Mouse (Mus musculus) cerebellum, adult 9-10 months (tissue): ENCODE measurements around the gene C1qtnf9.

Experiments
- DNase-seq: peaks from one replicate; pipeline ENCODE4 v3.0.0; 2022

The C1qtnf9 gene

DNA sequence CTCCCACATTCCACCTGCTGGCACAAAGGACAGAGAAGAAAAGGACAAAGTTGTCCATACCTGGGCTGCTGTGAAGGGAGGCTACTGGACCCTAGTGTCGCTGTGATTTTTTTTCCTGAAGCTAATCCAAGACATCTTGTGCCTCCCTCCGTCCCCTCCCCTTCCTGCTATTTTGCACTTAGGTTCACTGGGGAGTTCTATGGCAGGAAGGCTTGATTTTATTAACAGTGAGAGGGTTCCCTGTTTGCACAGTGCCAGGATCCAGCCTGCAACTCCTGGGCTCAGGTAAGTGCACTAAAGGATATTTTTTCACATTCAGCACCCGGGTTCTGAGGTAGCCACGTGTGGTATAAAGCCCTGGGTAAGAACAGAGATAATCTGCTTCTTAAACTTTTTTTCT is at the start of gene C1qtnf9:
TSS of gene C1qtnf9 (plus strand) at position 251 of the 400 bp plus-strand sequence.
- DNase-seq: no peak

DNA sequence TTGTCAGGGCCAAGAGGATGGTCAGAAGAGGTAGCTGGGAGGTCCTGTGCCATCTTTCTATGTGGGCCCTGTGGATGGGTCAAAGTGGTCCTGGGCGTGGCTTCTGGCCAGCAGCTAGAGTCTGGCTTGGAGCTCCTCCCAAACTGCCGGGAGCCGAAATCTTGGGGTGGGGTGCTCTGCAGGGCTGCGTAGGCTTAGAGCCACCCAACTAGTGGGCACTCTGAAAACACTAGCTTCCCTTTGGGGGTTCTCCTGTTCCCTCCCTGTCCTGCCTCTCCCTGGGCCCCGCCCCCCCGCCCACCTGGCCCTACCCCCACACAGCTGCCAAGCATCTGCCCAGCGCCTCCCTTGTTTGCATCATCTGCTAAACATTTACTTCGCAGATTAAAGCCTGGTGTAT is 46.6 kb upstream of the C1qtnf9 start:
- no peak for DNase-seq

DNA sequence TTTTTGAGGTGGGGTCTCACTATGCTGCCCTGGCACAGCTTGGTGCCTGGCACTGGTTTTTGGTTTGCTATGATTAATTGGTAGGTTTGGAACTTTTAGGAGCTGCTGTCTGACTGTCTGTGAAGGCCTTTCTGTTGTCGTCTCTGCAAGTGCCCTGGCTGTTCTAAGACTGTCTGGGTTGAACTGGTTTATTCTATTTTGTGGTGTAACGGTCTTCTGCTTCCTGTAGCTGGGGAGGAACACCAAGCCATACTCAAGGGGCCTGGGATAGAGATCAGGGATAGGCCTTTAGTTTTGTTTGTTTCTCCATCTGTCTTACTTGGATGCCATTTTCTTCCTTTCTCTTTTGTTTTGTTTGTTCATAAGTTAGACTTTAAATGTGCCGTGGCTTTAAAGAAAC is 46.0 kb upstream of the C1qtnf9 start:
- DNase-seq: no peak

DNA sequence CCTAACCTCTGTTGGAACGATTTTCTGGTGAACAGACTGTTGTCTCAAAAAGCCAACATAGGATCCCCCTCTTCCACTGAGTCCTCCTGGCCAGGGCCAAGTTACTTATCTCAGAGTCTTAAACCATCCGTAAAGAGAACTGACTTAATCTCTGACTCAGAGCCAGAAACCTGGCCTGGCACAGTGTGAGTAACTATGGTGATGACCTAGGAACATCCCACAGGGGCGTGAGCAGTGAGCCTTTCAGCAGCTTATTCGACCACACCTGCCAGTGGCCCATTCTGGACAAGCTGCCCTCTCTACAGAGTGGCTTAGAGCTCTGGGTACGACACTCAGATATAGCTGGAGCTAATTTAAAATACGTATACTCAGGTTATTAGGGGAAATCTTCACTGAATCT is 41.8 kb upstream of the C1qtnf9 start:
- DNase-seq: no peak

DNA sequence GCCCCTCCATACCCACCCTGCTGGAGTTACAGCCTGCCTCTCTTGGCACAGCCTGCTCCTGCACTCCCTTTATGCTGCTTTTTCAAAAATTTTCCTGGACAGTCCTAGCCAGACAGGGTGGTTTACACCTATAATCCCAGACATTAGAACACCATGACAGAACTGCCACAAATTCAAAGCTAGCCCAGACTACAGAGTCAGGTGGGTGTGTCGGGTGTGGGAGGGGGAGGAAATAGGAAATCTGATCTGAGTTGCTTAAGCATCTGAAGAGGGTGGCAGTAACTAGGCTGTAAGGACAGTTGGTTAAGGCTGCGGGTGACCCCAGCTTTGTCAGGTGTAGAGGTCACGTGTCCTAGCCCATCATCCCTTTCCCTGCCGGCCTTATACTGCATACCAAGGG is 40.8 kb upstream of the C1qtnf9 start:
- DNase-seq: no peak

DNA sequence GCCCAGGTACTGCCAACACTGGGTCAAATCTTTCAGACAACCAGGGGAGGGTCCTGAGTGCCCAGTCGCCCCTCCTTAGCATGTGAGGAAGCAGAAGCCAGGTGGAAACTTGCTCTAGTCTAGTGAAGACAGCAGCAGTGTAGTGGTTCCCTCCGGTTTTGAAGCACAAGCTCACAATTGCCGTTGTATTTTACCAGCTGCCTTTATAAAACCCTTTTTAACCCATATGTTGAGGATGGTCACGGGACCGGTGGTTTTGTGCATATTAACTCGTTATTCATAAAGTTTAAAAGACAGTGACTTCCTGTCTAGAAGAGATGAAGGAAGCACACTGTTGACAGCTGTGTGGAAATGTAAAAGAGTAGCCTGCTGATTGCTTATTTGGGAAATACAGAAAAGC is 35.9 kb upstream of the C1qtnf9 start:
- DNase-seq: no peak

DNA sequence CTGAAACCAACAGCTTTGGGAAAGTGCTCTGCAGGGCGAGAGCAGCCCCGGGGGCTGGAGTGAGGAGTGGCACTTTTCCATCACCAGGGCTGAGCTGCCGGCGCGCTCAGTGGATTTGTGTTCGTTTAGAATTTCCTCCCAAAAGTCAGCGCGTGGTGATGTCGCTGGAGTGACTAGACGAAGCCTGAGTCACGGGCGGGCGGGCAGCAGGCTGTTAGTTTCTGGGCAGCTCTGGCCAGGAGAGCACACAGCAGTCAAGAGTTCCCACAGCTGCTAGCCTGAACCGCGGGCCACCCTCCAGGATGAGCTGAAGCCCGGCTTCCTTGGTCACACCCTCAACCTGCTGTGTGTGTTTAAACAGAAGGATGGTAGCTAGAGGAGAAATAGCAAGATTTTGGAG is 35.1 kb upstream of the C1qtnf9 start:
- DNase-seq: no peak

DNA sequence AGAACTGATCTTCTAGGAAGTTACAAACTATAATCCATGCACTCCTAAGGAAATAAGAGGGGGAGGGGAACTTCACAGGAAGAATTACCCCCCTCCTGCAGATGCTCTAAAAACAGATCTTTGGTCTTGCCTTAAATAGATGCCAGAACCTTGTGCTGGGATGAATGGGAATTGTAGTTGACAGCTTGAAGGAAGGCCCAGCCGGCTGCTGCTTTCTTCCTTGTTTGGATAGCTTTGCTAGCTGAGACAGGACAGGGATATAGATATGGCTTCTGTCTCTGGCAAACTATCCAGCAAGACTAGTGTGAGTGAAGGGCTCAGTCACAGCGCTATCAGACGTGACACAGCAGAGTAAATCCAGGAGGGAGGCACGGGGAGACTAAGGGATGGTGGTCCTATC is 34.2 kb upstream of the C1qtnf9 start:
- no peak for DNase-seq

DNA sequence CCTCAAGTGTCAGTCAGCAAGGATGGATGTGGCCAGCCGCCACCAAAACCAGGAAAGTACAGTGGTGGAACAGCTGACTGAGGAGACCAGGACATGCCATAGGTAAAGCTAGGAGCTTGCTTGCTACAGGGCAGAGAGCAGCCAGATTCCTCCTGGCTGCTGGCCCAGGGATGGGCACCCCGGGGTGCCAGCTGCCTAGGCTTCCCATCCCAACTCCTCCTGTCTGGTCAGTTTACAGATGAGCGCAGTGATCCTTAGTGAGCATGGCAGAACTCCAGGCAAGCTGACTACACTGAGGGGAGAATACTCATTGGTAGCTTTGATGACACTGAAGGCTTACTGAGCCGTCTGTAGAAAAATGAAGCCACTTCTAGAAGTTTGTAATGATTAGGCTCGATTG is 32.7 kb upstream of the C1qtnf9 start:
- DNase-seq: no peak

DNA sequence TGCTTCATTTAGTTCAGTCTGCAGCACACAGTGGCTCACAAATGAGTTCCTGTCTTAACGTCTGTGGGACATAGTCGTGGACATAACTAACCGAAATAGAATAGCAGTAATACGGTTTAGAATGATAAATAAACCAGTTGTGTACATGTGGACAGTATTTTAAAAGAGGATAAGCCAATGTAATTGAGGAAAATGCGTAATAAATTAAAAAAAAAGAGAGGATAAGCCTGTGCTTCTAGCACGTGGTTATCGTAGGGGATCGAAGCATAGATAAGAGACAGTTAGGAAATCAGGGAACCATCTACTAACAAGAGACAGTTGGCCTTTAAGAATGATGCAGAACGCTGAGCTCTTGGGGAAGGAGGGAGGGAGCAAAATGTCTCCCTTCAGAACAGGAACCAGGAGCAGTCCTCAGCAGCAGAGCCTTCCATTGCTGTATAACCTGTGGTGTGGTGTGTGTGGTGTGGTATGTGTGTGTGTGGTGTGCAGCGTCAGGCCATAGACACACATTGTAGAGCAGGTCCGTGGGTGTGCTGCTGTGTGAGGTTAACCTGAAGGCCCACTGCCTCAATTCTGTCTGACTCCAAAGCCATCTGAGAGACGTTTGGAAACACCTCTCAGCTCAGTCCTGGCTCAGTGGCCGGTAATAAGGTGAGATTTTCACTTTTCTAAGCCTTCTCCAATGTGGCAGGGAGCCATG is 31.9 kb upstream of the C1qtnf9 start:
- DNase-seq: no peak

DNA sequence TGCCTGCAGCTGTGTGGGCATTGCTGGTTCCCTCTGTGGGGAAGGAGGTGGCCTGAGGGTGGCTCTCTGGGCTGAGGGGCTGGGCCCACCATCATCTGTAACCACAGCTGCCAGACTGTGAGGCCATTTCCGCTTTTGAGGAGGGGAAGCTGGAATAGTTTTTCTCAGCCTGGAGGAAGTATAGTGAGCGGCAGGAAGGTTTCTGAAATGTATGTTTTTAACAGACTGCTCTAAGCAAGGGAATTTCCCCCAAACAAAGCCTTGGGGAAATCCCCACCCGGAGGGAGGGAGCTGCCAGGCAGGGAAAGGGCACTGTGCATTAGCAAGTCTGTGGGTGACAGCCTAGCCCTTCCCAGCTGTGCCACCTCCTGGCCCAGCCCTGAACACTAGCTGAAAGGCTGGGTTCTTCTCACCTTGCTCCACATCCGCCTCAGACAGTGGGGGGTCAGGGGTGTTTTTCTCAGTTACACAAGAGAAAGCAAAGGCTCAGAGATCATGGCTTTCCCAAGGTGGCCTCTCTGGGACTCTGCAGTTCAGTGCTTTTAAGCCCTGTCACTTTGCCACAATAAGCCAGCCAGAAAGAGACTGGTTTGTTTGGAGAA is 31.2 kb upstream of the C1qtnf9 start:
- DNase-seq: no peak

DNA sequence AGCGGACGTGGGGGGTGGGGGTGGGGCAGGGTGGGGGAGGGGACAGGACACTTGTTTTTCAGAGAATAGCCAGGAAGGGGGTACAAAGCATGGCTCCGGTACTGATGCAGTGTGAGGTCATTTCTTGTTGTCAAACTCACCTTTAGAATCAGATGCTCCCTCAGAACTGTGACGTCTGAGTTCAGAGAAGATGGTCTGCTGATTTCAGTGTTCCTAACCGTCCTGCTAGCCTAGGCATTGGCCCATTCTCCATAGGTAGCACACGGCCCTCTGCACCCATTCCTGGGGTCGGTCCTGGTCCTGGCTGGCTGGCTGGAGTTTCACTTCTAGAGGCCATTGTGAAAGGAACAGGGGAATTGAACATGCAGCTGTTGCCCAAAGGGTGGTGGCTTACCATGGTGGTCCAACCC is 30.7 kb upstream of the C1qtnf9 start:
- DNase-seq: no peak

DNA sequence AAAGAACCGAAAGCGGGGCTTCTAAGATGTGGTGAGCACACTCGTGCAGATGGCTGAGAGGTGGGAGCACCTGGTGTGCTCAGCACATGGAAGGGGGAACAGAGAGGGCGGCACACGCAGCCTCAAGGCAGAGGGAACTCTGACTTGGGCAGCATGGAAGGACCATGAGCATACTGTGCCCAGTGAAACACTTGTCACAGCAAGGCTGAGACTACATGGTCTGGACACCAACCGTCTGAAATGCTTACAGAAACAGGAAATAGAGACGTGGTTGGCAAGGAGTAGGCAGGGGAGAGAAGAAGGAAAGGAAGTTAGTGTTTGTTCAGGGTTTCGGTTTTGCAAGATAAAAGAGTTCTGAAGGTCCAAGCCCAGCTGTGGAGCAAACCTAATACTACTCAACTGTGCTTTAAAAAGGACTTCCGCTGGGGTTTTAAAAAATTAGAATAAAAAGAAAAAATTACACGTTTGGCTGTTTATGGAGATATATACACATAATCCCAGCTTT is 29.4 kb upstream of the C1qtnf9 start:
- DNase-seq: no peak

DNA sequence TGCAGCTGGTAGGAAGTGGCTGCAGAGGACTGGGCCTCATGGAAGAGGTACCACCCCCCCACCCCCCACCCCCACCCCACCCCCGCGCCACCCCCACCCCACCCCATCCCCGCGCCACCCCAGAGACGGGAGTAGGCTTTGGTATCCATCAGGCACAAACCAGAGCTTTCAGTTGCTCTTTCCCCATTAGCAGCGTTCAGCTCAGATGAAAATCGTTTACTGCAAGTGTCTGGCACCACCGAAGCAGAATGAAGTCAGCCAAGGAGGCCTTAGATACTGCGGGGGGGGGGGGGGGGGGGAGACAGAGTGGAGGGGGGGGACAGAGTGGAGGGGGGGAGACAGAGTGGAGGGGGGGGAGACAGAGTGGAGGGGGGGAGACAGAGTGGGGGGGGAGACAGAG is 28.8 kb upstream of the C1qtnf9 start:
- no peak for DNase-seq

DNA sequence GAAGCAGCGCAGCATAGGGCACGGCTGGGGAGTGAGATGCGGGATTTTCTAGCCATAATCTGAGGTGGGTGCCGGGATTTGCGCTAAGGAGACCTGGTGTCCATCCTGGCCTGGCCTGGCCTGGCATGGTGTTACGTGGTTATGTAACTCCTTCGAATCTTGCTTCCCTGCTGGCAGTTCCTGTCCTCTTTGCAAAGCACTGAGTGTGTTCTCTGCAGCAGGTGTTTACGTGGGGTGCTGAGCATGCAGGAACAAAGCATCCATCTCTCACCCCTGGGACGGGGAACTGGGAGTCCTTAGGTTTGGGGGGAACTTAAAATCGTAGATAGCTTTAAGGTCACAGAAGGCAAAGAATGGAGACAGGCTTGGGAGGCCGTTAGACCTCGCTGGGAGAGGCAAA is 28.3 kb upstream of the C1qtnf9 start:
- DNase-seq: peak; percentile 55

DNA sequence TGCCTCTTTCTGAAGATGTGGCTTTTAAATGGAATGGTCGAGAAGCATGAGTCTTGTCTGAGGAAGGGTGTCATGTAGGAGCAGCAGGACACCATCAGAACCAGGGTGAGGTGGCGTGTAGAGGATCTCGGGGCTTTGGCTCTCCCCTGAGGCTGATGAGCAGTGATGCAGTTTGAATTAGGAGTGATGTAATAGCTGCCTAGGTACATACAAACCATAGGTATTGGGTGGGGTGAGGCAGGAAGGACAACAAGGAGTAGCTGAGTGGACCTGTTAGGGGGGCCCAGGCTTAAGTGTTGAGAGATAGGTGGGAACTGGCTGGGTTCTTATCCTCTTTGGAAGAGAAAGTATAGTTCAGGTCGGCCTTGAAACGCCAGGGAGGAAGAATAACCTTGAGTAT is 27.4 kb upstream of the C1qtnf9 start:
- no peak for DNase-seq

DNA sequence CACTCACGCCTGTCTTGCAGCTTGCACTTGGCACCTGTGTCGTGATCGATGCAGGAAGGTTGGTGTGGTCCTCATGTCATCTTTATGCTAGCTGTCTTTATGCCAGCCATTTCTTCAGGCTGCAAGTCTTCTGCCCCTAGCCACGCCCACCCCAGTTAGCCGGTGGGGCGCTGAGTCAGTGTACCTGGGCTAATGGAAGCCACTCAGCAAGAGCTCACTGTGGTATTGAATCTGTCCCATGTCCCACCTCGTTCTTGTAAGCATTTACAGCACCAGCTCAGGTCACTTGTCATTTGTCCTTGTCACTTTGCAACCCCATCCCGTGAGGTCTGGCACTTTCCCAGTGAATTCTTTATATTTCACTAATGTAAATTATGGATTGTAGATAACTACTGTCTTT is 26.9 kb upstream of the C1qtnf9 start:
- no peak for DNase-seq

DNA sequence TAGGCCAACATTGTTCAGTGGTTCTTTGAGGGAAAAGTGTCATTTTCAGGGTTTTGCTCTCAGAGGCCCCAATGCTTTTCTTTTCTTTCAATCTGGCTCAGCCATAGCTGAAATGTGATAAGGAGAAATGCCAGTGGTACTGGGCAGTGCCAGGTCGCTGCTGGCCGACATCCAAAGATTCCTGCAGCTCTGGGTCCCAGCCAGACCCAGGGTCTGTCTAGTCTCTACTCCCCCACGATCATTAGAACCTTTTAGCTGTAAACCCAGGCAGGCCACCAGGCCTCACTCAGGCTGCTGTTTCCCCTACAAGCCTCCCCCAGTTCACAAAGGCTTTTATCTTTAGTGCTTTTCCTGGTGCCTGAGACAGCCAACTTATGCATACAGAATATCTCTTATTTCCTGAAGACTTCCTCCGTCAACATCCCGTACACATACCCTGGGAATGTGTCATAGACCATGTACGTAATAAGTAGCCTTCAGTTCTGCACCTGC is 26.4 kb upstream of the C1qtnf9 start:
- DNase-seq: peak; percentile 82

DNA sequence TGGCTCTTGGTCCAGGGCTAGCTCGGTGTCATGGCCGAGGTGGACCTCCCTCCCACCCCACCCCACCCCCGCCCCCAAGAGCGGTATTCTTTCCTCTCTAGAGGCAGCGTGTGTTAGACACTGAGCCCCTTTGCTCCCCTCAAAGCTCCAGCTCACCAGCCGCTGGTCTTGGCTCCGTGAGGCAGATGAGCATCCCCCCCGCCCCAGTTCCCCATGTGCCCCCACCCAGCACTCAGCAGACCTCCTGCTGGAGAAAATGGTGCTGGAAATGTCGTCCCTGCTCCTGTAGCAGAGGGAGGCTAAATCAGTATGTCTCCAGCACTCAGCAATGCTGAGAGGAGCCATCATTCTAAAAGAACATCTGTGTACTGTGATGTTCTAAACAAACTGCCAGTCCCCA is 24.3 kb upstream of the C1qtnf9 start:
- DNase-seq: no peak

DNA sequence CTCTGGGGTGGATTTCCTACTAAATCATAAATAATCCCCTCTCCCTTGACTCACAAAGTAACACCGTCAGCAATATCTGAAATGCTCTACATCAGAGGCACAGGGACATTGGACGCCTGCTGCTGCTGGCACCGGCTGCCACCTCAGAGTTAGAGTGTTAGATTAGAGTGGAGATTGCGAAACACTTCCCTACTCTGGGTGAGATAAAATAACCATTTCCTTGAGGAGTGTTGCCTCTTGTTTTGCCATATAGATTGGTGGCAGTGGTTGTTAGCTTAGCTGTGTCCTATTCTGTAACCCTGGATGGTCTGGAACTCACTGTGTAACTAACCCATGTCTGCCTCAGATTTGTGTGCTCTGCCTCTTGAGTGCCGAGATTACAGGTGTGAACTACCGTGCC is 22.7 kb upstream of the C1qtnf9 start:
- no peak for DNase-seq

DNA sequence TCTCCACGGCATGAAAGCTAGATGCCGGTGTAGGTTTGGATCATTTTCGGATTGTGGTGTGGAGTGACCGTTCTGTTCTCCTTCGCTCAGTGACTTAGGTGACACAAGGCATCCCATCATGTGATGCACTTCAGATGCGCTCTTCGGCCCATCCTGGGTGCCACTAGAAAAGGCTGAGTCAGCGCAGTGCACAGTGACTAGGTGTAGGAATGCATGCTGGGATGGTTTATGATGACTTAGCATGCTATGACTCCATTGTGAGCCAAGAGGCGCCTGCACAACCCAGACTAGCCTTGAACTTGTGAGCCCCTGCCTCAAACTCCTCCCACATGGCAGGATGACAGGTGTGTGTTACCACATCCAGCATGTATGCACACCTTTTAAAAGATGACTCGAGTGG is 21.8 kb upstream of the C1qtnf9 start:
- no peak for DNase-seq

DNA sequence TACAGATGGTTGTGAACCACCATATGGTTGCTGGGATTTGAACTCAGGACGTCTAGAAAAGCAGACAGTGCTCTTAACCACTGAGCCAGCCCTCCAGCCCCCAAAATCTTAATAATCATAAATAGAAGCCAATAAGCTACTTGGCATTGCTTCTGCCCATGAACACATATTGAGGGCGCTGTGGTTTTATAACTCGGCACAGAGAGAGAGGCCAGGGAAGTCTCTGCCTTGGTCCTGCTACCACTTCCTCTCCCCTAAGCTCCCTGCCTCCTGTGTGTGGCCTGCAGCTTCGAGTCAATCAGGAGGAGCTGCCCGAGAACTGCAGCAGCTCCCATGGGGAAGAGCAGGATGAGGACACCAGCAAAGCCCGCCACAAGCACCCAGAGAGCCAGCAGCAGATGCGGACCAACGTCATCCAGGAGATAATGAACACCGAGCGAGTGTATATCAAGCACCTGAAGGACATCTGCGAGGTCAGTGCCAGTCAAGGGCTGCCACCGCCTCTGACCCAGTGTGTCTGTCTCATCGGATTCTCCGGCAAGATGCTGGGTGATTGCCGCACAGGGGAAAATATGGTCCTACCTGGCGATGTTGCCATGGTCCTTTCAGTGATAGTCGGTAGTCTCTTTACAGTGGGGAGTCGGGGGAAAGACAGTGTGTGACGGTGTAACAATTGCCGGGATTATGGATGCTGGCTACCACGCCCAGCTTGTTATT is 20.6 kb upstream of the C1qtnf9 start:
- no peak for DNase-seq

DNA sequence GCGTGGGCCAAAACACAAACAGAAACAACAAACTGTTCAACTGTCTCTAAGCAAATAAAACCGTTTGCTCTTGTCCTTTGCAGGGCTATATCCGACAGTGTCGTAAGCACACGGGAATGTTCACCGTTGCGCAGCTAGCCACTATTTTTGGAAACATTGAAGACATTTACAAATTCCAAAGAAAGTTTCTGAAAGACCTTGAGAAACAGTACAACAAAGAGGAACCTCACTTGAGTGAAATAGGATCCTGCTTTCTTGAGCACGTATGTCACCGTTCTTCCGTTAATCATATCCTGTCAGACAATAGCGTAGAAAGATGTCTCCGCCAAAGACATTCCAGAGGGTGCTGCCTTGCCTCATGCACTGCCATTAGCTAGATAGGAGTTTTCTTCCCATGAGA is 18.1 kb upstream of the C1qtnf9 start:
- DNase-seq: no peak

DNA sequence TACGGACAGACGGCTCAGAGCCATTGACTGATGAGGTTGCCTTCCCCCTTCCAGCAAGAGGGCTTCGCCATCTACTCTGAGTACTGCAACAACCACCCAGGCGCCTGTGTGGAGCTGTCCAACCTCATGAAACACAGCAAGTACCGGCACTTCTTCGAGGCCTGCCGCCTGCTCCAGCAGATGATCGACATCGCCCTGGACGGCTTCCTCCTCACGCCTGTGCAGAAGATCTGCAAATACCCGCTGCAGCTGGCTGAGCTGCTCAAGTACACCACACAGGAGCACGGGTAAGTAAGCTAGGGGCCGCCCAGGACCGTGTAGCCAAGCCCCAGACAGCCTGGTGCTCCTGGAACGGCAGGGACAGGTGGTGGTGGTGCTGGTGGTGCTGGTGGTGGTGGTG is 16.4 kb upstream of the C1qtnf9 start:
- DNase-seq: no peak
